Mouse (Mus musculus) hindbrain, postnatal 0 days (tissue): ENCODE measurements around the gene Cwc25. TPM values are rescaled to one million over a fixed set of nuclear protein-coding genes. Genes with fewer than 3 reads are reported as not detected.

Source experiments
- ATAC-seq: fragments of 200-750 bp; cut with Nextera tagmentation; 2 replicates; pipeline ENCODE4 v1.8.0; 2017; ENCODE audit warnings: mild to moderate bottlenecking, moderate TSS enrichment, moderate library complexity
- DNase-seq: peaks from one replicate; pipeline ENCODE4 v3.0.0-alpha.2; 2015; ENCODE audit warnings: low spot score
- H3K27ac ChIP-seq: fragments of 300-500 bp; sonication (generic); 2 replicates; pipeline ENCODE4 v1.5.1; 2014; ENCODE audit warnings: mild to moderate bottlenecking
- H3K27me3 ChIP-seq: fragments of 300-500 bp; sonication (generic); 2 replicates; pipeline ENCODE4 v1.6.1; 2014; ENCODE audit warnings: low read length, mixed read lengths; ENCODE audit not compliant: insufficient read depth
- H3K36me3 ChIP-seq: fragments of 300-500 bp; sonication (generic); 2 replicates; pipeline ENCODE4 v1.6.1; 2014; ENCODE audit warnings: low read length, mixed read lengths; ENCODE audit not compliant: insufficient read depth
- H3K4me1 ChIP-seq: fragments of 300-500 bp; sonication (generic); 2 replicates; pipeline ENCODE4 v1.6.1; 2014; ENCODE audit warnings: antibody characterized with exemption, low read length, mixed read lengths; ENCODE audit not compliant: insufficient read depth
- H3K4me2 ChIP-seq: fragments of 300-500 bp; sonication (generic); 2 replicates; pipeline ENCODE4 v1.6.1; 2014; ENCODE audit warnings: low read depth, mild to moderate bottlenecking, low read length, moderate library complexity, mixed read lengths
- H3K4me3 ChIP-seq: fragments of 300-500 bp; sonication (generic); 2 replicates; pipeline ENCODE4 v1.5.1; 2014; ENCODE audit warnings: low read length
- H3K9ac ChIP-seq: fragments of 300-500 bp; sonication (generic); replicated peaks from 2 replicates; pipeline ENCODE4 v1.6.1; 2014; ENCODE audit warnings: mild to moderate bottlenecking, low read length, moderate library complexity, mixed read lengths
- H3K9me3 ChIP-seq: fragments of 300-500 bp; sonication (generic); 2 replicates; pipeline ENCODE4 v1.6.1; 2016; ENCODE audit warnings: low read length, mixed read lengths
- CTCF ChIP-seq: IDR thresholded peaks from 2 replicates; pipeline ENCODE4 v1.5.1; 2016; ENCODE audit warnings: antibody characterized with exemption, control low read depth, low read depth
- WGBS: fragments of 180-500 bp; shearing (Covaris S2); extraction: QIAGEN DNeasy Blood & Tissue Kit; methylation state at CpG from one replicate; pipeline ENCODE4 v1.1.7; 2014; 5-methylcytosine and 5-hydroxymethylcytosine counted together
- polyA plus RNA-seq: library from polyadenylated mRNA; unstranded; fragments of >200 nt; fragmentation: Nextera tagmentation; extraction: Ambion mirVana; gene quantifications from 2 replicates; pipeline ENCODE4 v1.2.1, GENCODE M21; 2015
- total RNA-seq: library from RNA; depleted of rRNA; stranded (reverse); fragments of >200 nt; gene quantifications from 2 replicates; pipeline ENCODE4 v1.2.3, GENCODE M21; 2014

The Cwc25 gene
- total and polyA plus RNA-seq, 2 experiments from 2014 or later, result 11.9 to 14.2 TPM

- Histone ChIP-seq H3K9me3 (no peaks in the 10 kb centered on the region), H3K9ac (peak overlapping the region; percentile 84), H3K27ac (peak overlapping the region; percentile 93), H3K36me3 (peaks cover 4% of the 10 kb centered on the region; the same call in 1 of the 2 replicates), H3K4me2 (peak overlapping the region; percentile 76), H3K4me1 (peaks cover 43% of the 10 kb centered on the region), H3K4me3 (peak overlapping the region; percentile 80), H3K27me3 (no peaks in the 10 kb centered on the region)
- peak; percentile 66 for DNase-seq
- no peak for ATAC-seq
- 29% methylated on average over 8 of the region's 8 CpGs for WGBS
- TF ChIP-seq CTCF, result peak; percentile 63
Observed at GRCm38 (mm10) chr11:97801409-97802193, 35.2 kb upstream of the Cwc25 start.

DNA sequence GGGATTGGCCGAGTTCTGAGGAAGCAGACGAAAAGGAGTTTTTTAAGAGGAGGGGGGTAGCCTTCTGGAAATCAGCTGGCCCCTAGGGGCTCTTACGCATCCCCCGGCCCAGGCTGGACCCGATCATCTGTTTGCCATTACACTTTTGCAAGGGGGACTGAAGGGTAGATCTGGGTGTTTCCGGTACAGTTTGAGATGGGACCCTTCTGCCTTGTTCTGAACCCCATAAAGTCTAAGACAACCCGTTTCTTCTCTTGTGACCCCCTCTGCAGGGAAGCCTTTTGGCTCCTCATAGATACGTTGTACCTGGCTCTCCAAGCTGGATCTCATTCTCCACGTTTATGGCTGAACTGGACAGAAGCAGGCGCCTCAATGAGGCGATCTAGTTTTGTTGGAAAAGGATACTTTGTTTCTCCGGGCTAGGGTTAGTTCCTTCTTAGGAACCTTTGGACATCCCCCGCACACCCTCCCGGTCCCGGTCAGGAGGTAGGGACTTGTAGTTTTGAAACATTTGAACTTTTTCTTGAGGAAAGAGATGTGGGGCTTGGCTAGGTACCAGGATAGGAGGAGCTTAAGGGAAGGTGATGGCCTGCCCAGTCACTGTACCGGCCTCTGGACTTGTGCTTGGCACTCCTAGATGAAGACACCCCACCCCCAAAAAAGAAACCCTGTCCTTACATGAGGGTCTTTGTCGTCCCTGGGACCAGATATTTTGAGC lies 34.5 kb upstream of the Cwc25 start:
- 5% methylated on average over 17 of the region's 17 CpGs for WGBS
- Histone ChIP-seq H3K27me3 (no peaks in the 10 kb centered on the region), H3K9me3 (no peaks in the 10 kb centered on the region), H3K4me3 (peak overlapping the region; percentile 80), H3K36me3 (peaks cover 4% of the 10 kb centered on the region; the same call in 1 of the 2 replicates), H3K4me1 (peaks cover 35% of the 10 kb centered on the region), H3K27ac (peak overlapping the region; percentile 93), H3K4me2 (peak overlapping the region; percentile 76), H3K9ac (peak overlapping the region; percentile 84)
- ATAC-seq (no peak), DNase-seq (no peak)
- no peak for TF ChIP-seq CTCF

- WGBS, result 3% methylated on average over 26 of the region's 43 CpGs
- H3K9ac ChIP-seq, result peak overlapping the region; percentile 84
- H3K36me3 ChIP-seq, result peaks cover 4% of the 10 kb centered on the region; the same call in 1 of the 2 replicates
- no peak for TF ChIP-seq CTCF
- peak overlapping the region; percentile 76 for H3K4me2 ChIP-seq
- H3K4me1 ChIP-seq, result peaks cover 29% of the 10 kb centered on the region
- peak overlapping the region; percentile 93 for H3K27ac ChIP-seq
- peak; percentile 42 for ATAC-seq
- no peaks in the 10 kb centered on the region for H3K27me3 ChIP-seq
- peak overlapping the region; percentile 80 for H3K4me3 ChIP-seq
- peak; percentile 74 for DNase-seq
- H3K9me3 ChIP-seq, result no peaks in the 10 kb centered on the region
Observed at GRCm38 (mm10) chr11:97799994-97800690, 33.8 kb upstream of the Cwc25 start.

- TF ChIP-seq CTCF, result no peak
- peak; percentile 85 for ATAC-seq
- Histone ChIP-seq H3K4me1 (peaks cover 21% of the 10 kb centered on the region), H3K4me3 (peak overlapping the region; percentile 80), H3K4me2 (peak overlapping the region; percentile 76), H3K36me3 (peaks cover 4% of the 10 kb centered on the region; the same call in 1 of the 2 replicates), H3K9me3 (no peaks in the 10 kb centered on the region), H3K27ac (peak overlapping the region; percentile 93), H3K27me3 (no peaks in the 10 kb centered on the region), H3K9ac (peak overlapping the region; percentile 84)
- WGBS, result under 1% methylated on average over 63 of the region's 71 CpGs
- peak; percentile 94 for DNase-seq
Observed at GRCm38 (mm10) chr11:97799146-97799993, 33.0 kb upstream of the Cwc25 start.

DNA sequence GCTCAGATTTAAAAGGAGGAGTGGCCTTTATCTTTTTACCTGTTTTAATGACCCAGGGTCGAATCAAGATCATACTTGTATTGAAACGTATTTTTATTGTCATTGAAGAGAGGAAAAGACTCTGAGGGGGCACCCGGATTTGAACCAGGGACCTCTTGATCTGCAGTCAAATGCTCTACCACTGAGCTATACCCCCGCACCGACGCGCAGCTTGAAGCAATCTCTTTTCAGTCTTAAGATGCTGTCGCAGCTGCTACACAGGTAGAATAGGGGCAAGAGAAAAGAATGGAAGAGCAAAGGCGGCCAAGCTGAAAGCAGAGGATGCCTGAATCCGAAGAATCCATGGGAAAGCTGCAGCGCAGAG lies 32.4 kb upstream of the Cwc25 start, which contains the start of gene Lasp1:
Gene Lasp1 (plus strand): TSS at position 219 of the 364 bp plus-strand sequence.
- Histone ChIP-seq H3K4me3 (peak within 1 kb of the TSS; percentile 80), H3K9ac (peak within 1 kb of the TSS; percentile 84), H3K36me3 (peaks cover 4% of the 10 kb centered on the region; the same call in 1 of the 2 replicates), H3K4me2 (peak within 1 kb of the TSS; percentile 76), H3K9me3 (no peaks in the 10 kb centered on the region), H3K4me1 (peaks cover 19% of the 10 kb centered on the region), H3K27me3 (no peaks in the 10 kb centered on the region), H3K27ac (peak within 1 kb of the TSS; percentile 93)
- DNase-seq, result peak; percentile 93
- TF ChIP-seq CTCF, result no peak
- under 1% methylated on average over 11 of the region's 11 CpGs for WGBS
- ATAC-seq, result peak; percentile 74

- Histone ChIP-seq H3K27me3 (no peaks in the 10 kb centered on the region), H3K36me3 (peaks cover 4% of the 10 kb centered on the region; the same call in 1 of the 2 replicates), H3K4me1 (peaks cover 19% of the 10 kb centered on the region), H3K9ac (no peak overlapping the region), H3K27ac (peak overlapping the region; percentile 93), H3K4me3 (peak overlapping the region; percentile 80), H3K4me2 (peak overlapping the region; percentile 76), H3K9me3 (no peaks in the 10 kb centered on the region)
- TF ChIP-seq CTCF, result no peak
- WGBS, result 41% methylated on average over 8 of the region's 8 CpGs
- ATAC-seq (no peak), DNase-seq (no peak)
Observed at GRCm38 (mm10) chr11:97798083-97798435, 31.7 kb upstream of the Cwc25 start.
